Mouse (Mus musculus) gastrocnemius, postnatal 14 days (tissue): ENCODE measurements around the gene Sox10. TPM values are rescaled to one million over a fixed set of nuclear protein-coding genes. Genes with fewer than 3 reads are reported as not detected.
A peak's percentile ranks its signal among the peaks of the same experiment; 100 is the strongest.

Experiments
- DNase-seq: peaks from one replicate; pipeline ENCODE4 v3.0.0; 2021; ENCODE audit warnings: mixed read lengths
- intact Hi-C: fragments of 180-260 bp; cut with DNase I; formaldehyde crosslinking; loops from one replicate; pipeline ENCODE4 v1.15.1; 2025; ENCODE audit warnings: low total_unique reads
- total RNA-seq, 2 experiments: library from RNA; stranded (reverse); gene quantifications; 2 replicates each; pipeline ENCODE4 v1.2.3; 2021

The Sox10 gene
- total RNA-seq, 2 experiments from 2014 or later, result 2.3 to 6.5 TPM

DNA sequence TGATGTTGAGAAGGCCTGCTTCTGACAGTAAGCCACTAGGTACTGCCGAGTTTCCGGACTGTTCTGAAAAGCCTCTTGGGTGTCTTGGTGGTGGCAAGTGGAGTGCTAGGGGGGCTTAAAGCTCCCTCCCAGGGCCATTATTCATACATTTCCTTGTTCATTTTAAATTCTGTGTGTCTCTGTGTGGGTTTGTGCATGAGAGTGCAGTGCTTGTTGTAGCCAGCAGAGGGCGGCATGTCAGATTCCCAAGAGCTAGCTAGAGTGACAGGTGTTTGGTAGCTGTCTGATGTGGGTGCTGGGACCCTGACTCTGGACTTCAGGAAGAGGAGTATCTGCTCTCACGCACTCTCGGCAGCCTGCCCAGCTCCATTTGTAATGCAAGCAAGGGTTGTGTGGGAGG, 36.8 kb downstream of the Sox10 start:
- intact Hi-C loops, result loop anchor here (5.0 kb wide), 1 partner anchor 36 kb away; no protein-coding TSS in a partner anchor
- no peak for DNase-seq

DNA sequence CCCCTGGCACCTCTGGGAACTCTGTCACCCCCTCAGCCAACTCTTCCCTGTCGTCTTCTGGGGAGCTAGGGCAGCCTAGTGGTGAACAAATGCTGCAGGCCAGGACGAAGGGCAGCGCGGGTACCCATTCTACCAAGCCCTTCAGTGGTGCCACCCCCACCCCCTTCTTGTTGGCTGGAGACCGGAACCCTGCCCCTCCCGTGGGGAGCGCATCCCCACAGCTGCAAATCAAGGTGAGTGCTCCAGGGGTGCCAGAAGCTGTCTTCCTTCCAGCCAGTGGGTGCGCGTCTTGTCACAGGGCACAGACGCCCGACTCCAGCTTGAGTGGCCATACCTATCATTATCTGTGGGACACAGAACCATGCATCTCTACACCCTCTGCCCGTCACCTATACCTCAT, 37.9 kb downstream of the Sox10 start:
- no peak for DNase-seq
- intact Hi-C loops, result loop anchor here (5.0 kb wide), 1 partner anchor 35 kb away; no protein-coding TSS in a partner anchor

DNA sequence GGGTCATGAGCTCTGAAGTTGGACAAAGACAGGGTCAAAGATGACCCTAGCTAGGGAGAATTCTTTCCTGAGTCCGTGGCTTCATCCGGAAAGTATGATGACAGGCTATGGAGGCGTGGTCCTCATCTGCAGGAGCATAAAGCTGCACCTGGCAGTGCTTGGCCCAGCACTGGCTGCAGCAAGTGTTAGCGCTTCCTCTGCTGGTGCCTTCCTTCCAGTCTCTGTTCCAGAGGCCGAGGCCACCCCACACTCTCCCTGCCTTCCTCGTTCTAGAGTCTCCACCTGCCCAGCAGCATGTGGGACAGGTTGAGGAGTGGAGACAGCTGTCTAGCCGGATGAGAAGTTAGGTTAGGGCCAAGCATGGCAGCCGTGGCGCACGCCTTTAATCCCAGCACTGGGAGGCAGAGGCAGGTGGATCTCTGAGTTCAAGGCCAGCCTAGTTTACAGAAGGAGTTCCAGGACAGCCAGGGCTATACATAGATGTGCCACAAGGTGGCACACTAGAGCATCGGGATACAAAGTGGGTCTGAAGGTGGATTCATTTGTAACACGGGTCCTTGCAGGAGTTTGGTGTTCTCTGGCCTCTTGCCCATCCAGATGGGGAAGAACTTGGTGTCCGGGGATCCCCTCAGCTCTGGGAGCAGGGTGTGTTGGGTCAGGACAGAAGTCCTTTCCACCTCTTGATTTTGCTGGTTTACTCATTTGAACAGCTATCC, 38.7 kb downstream of the Sox10 start:
- DNase-seq, result no peak
- intact Hi-C loops, result loop anchor here (5.0 kb wide), 1 partner anchor 34 kb away; no protein-coding TSS in a partner anchor

DNA sequence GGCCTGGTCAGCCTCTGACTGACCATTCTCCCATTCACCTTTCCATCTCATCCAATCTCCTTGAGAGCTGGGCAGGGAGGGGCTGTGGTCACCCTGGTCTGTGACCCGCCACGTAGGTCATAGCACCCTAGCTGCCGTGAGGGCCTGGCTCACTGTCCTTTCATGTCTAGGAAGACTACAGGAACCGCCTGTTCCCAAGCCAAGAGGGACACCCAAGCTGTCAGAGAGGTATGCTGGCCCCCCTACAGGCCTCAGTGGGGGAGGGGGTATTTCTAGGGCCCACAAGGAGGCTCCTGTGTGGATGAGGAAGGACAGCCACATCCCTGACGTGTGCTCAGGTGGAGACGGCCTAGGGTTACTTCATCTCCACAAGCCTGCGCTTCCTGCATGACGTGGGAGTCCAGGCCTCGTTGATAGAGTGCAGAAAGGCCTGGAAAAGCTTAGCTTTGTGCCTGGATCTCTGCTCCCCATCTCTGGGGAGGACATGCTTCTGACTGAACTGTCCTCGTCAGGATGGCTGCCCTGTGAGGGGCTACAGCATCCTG, 40.6 kb downstream of the Sox10 start:
- intact Hi-C loops, result no loop called here
- no peak for DNase-seq

DNA sequence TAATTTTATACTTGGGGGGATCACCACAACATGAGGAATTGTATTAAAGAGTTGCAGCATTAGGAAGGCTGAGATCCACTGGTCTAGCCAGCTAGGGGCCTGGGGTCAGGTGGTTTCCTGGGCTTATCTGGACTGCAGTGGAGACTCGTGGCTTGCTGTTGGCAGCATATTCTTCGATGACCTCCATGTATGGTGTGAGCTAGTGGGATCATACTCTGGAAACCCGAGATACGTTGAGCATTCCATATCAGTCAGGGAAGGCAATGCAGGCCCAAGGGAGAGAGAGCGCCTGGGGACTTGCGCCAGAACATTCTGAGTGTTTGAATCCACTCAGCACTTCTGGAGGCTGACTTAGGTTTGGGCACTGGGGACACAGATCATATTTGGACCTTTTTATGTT, 41.3 kb downstream of the Sox10 start:
- intact Hi-C loops, result no loop called here
- no peak for DNase-seq

DNA sequence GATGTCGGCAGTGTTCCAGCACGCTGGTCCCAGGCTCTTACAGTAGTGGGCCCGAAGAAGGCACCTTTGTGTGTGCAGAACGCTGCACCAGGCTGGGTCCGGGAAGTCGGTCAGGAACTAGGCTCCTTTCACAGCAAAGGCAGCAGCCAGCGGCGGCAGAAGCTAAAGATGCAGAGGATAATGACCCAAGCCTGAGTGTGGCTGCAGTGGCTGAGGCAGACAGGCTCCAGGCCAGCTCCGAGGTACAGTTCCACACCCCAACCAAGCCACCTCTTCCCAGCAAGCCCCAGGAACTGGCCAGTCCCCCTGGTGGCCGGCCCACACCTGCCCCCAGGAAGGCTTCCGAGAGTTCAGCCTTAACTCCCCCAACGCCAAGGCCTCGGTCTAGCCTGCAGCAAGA, 42.5 kb downstream of the Sox10 start:
- DNase-seq, result no peak
- intact Hi-C loops, result no loop called here

DNA sequence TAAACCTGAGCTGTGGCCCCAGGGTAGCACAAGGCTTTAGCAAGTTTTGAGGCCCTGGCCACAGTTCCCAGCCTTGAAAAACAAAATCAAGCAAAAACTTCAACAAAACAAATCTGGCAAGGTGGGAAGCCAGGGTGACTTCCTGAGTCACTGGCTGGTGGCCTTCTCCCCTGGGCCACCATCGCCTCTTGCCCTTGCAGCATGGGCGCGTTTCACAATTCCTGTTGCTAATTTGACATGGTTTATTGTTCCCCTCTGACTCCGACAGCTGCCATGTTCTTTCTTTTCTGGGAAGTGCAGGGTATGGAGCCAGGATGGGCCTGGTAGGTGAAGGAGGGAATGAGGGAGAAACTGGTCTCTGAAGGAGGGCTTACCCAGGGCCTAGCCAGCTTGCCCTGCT, 42.9 kb downstream of the Sox10 start:
- no peak for DNase-seq
- intact Hi-C loops, result no loop called here

DNA sequence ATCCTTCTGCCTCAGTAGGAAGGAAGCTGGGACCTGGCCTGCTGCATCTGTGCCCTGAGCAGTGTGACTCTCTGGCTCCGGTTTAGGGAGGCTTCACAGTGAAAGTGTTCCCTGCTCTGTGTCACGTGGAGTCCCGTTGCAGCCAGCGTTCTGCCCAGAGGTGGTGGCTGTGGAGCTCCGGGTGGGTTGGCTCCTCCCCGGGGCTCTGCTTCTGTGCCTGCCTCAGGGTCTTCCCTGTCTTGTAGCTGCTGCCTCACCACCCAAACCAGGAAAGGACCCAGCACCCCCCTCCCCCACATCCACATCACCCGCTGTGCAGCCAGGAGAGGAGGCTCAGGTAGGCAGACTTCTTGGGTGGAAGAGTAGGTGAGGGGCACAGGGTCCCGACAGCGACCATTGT, 45.5 kb downstream of the Sox10 start:
- no peak for DNase-seq
- intact Hi-C loops, result no loop called here

DNA sequence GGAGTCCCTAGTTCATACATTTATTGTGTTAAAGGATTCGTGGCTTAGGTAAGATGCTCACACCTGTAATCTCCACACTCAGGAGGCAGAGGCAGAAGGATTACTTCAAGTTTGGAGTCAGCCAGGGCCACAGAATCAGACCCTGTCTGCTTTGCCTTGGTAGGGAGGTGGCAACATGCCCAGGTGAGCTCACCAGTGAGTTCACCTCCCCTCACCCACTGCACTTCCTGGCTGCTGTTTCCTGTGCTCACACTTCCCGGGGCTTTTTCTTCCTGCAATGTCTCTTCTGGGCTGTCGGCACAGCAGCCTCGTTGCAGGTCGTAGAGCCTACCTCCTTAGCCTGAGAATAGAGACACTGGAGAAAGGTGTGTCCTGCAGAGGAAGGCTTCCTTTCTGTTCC, 49.8 kb downstream of the Sox10 start:
- DNase-seq, result no peak
- intact Hi-C loops, result no loop called here

DNA sequence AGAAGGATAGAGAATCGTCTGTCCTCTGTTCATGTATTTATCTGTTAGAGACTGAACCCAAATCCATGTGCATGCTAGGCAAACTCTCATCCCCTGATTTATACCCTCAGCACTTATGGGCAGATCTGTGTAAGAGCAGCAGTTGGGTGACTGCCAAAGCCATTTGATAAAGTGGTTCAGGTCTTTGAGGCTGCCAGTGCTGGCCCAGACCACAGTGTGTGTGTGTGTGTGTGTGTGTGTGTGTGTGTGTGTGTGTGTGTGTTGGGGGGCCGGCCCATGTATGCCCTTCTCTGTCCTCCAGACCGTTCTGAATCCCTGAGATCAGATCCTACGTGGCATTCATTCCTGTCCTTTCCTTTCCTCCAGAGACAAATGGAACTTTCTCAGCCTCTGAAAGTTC, 53.3 kb downstream of the Sox10 start:
- intact Hi-C loops, result no loop called here
- no peak for DNase-seq

DNA sequence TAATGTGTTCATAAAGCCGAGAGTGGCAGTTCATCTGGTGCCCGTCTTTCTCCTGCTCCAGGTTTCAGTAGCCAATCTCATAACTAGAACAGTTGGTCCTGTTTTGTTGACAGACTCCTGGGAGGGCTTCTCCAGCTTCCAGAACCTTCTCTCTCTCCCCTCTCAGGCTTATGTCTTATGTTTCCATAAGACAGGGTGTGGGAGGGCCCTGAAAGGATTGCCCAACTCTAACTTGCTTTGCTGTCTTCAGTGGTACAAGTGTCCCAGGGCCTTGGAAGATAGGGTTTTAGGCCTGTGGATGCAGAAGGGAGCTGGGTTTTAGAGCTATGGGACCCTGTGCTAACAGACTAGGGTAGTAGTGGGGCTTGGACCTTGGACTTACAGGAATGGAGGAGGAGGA, 54.5 kb downstream of the Sox10 start:
- no peak for DNase-seq
- intact Hi-C loops, result no loop called here

DNA sequence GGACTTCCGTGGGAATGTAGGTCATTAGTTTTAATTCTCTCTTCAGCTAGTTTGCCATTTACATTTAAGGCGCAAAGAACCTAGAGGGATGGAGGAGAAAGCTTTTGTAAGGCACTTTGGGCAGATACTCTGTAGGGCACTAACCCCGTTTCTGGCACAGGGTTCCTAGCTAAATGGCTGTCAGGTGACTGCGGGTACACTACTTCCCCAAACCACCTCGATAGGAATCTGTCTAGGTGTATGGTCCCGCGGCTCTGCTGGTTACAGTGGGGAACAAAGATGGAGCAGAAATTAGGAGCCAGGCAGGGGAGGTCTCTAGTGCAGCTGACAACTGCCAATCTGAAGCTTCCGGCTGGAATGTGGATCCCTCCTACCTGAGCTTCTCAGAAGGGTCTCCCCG, 55.0 kb downstream of the Sox10 start:
- intact Hi-C loops, result no loop called here
- no peak for DNase-seq

DNA sequence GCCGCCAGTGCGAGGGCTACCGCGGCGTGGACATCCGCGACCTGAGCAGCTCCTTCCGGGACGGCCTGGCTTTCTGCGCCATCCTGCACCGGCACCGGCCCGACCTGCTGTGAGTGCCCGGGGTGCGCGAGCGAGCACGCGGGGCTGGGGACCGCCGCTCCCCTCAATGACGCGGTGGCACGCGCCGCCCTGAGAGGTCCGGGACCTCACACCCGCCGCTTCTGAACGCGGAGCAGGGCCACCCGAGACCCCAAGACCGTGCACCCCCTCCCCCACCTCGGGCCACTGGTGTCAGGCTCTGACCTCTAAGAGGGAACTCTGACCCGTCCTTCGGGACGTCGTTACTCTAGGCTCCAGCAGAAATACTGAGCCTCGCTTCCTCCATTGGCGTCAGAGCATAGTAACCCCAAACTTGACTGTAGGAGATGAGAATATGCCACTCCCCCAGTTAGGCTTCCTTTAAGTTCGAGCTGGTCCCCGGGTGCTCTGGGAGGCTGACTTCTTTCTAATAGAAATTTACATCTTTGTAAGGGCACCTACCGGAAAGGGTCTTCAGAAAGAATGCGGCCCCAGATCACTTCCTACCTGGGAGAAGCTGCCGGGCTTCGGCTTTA, 55.6 kb downstream of the Sox10 start:
- intact Hi-C loops, result no loop called here
- no peak for DNase-seq

DNA sequence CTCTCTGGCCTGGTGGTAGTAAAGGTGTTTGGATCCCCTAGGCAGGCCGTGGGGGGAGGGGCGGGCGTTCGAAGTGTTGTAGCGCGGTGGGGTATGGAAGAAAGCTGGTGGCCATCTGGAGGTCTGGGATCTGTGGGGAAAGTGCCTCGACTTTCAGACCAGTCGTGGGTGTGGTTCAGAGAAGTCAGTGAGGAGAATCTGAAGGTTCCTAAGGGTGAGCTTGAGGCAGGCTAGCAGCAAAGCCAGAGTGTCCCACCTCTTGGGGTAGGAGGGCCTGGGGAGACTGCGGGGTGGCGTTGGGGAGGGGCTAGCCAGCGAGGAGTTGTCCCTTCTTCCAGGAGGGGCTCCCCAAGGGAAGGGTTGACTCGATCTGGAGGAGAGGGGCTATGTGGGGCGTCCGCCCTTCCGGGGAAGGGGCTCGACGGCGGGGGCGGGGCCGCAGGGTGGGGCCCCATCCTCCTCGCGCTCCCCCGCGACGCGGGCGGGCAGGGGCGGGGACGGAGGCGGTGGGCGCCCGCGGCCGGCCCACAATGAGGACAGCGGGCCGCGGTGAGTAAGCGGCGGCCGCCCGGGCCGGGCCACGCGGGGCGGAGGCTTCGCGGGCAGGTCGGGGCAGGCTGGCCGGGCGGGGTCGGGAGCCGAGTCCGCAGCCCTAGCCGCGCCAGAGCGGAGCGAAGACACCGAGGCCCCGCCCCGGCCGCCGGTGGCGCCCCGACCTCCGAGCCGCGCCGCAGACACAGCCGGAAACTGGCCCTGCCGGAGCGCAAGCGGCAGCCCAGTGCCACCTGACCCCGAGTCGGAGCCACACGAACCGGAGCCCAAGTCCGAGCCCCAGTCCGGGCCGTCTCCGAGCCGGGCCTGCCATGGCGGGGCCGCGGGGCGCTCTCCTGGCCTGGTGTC, 56.4 kb downstream of the Sox10 start, which contains the start of gene Micall1:
Gene Micall1 (plus strand): TSS at position 478 of the 900 bp plus-strand sequence.
- peak; percentile 78 for DNase-seq
- intact Hi-C loops, result no loop called here

DNA sequence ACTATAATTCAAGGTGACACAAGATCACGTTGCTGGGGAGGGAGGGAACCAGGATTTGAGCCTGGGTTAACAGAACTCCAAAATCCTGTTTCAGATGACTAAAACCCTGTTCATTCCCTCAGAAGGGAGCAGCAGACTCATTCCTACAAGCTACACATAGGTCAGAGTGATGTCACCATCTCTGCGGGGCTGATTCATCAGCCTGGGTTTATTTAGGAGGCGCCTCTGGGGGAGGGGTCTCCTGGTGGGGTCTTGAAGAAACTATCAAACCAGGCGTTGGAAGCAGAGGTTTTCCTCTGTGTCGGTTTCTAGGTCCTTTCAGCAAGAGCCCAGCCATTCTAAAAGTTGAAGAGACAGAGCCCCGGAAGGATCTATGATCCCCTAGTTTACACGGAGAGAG, 57.1 kb downstream of the Sox10 start:
- no peak for DNase-seq
- intact Hi-C loops, result no loop called here

DNA sequence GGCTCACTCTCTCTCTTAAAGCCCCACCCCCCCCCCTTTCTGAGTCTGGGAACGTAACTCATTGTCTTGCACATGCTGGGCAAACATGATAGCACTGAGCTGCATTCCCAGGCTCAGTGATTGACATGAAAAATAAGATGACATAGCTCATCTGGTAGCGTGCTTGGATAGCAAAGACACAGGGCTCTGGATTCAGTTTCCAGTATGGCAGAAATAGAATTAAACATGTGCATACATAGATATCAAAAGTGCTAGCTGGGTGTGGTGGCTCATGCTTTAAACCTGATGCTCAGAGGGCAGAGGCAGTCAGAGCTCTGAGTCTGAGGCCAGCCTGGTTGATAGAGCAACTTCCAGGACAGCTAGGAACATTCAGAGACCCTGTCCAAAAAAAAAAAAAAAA, 59.2 kb downstream of the Sox10 start:
- DNase-seq, result no peak
- intact Hi-C loops, result no loop called here
